Mouse (Mus musculus): ENCODE data around the gene Tubb2a. TPM values are rescaled to one million over a fixed set of nuclear protein-coding genes. Genes with fewer than 3 reads are reported as not detected.

Tubb2a gene
- polyA plus RNA-seq, 2 experiments, result 44.5 to 70.6 TPM

DNA sequence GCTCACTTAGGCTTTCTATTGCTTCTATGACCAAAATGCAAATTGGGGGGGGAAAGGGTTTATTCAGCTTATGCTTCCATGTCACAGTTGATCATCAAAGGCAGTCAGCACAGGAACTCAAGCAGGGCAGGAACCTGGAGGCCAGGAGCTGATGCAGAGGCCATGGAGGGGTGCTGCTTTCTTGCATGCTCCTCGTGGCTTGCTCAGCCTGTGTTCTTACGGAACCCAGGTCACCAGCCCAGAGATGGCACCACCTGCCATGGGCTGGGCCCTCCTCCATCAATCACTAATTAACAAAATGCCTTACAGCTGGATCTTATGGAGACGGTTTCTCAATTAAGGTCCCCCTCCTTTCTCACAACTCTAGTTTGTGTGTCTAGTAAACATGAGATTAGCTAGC, 37.7 kb downstream of the Tubb2a start:
- Histone ChIP-seq H3K4me1 (replicated peaks; ENCODE audit: control insufficient read depth in 2 of 2, insufficient read depth in 2 of 2, low read length in 1 of 2) (peaks cover 4 to 14% of the 10 kb centered on the region in 2 experiments; a peak in 3 of 4 replicates), H3K4me2 (ENCODE audit: low read depth) (no peak overlapping the region), H3K36me3 (replicated peaks; ENCODE audit: control insufficient read depth, insufficient read depth, low read depth) (no peaks in the 10 kb centered on the region), H3K27me3 (ENCODE audit: control insufficient read depth, insufficient read depth, low read length) (no peaks in the 10 kb centered on the region), H3K4me3 (ENCODE audit: insufficient read depth in 1 of 2, low read depth in 2 of 2, low read length in 2 of 2) (no peak overlapping the region), H3K9me3 (ENCODE audit: control insufficient read depth, low read length) (no peaks in the 10 kb centered on the region), H3K9ac (replicated peaks) (no peak overlapping the region), H3K27ac (no peak overlapping the region)
- ATAC-seq (ENCODE audit: insufficient read depth) (no peak), DNase-seq (ENCODE audit: low read depth in 3 of 3, low spot score in 3 of 3) (no peak)
- 54% methylated on average over 3 of the region's 3 CpGs for WGBS (ENCODE audit: insufficient replicate concordance)
- no peak for TF ChIP-seq EP300 (IDR thresholded peaks at IDR 0.05; ENCODE audit: low read depth)
- TF ChIP-seq CTCF (IDR thresholded peaks at IDR 0.05; ENCODE audit: low read depth), result no peak

DNA sequence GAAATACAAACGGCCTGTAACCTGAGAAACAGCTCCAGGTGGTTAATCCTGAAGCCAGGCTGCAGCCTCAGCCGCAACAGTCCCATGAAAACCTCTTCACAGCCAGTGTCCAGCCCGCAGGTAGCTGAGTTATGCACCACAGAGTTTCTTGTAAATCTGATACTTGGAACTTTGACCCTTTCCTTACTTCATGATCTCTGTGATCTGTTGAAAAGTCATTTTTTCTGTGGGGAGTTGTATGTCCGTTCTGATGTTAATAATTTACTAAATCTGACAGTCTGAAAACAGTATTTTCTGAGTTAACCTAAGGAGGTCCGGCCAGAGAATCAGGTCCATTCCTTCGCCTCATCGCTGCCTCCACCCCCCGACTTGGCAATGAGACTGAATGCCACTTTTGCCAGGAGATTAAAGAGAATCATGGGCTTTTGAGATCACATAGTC, 38.9 kb downstream of the Tubb2a start:
- Histone ChIP-seq H3K4me2 (ENCODE audit: low read depth) (peak overlapping the region; percentile 81; the same call in 1 of the 2 replicates), H3K27ac (no peak overlapping the region), H3K4me1 (replicated peaks; ENCODE audit: control insufficient read depth in 2 of 2, insufficient read depth in 2 of 2, low read length in 1 of 2) (peaks cover 3 to 14% of the 10 kb centered on the region in 2 experiments; a peak in 3 of 4 replicates), H3K9me3 (ENCODE audit: control insufficient read depth, low read length) (no peaks in the 10 kb centered on the region), H3K9ac (replicated peaks) (no peak overlapping the region), H3K36me3 (replicated peaks; ENCODE audit: control insufficient read depth, insufficient read depth, low read depth) (no peaks in the 10 kb centered on the region; the same call in 1 of the 2 replicates), H3K27me3 (ENCODE audit: control insufficient read depth, insufficient read depth, low read length) (no peaks in the 10 kb centered on the region), H3K4me3 (ENCODE audit: insufficient read depth in 1 of 2, low read depth in 2 of 2, low read length in 2 of 2) (no peak overlapping the region)
- no peak for DNase-seq (ENCODE audit: low read depth in 3 of 3, low spot score in 3 of 3)
- no peak for TF ChIP-seq EP300 (IDR thresholded peaks at IDR 0.05; ENCODE audit: low read depth)
- no peak for TF ChIP-seq CTCF (IDR thresholded peaks at IDR 0.05; ENCODE audit: low read depth)
- 62% methylated on average over 8 of the region's 8 CpGs for WGBS (ENCODE audit: insufficient replicate concordance)
- no peak for ATAC-seq (ENCODE audit: insufficient read depth)

DNA sequence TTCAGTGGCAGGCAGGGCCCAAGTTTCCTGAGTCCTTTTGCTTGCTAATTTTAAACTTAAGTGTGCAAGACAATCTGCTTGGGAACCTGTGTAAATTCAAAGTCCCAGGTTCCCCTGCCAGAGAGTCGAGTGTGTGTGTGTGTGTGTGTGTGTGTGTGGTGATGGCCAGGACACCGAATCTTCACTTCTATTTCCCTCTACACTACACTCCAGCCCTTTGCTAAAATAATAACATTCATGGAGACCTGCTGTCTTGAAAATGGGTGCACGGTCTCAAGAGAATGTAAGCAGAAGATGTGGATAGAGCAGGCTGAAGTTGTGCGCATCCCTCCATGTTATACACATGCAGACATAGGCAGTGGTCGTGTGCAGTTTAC, 39.8 kb downstream of the Tubb2a start:
- H3K4me3 ChIP-seq (ENCODE audit: insufficient read depth in 1 of 2, low read depth in 2 of 2, low read length in 2 of 2), result peak overlapping the region; percentile 74 to 79
- TF ChIP-seq CTCF (IDR thresholded peaks at IDR 0.05; ENCODE audit: low read depth), result no peak
- TF ChIP-seq EP300 (IDR thresholded peaks at IDR 0.05; ENCODE audit: low read depth), result no peak
- peaks cover 2 to 11% of the 10 kb centered on the region in 2 experiments; a peak in 3 of 4 replicates for H3K4me1 ChIP-seq (replicated peaks; ENCODE audit: control insufficient read depth in 2 of 2, insufficient read depth in 2 of 2, low read length in 1 of 2)
- H3K36me3 ChIP-seq (replicated peaks; ENCODE audit: control insufficient read depth, insufficient read depth, low read depth), result peaks cover 7% of the 10 kb centered on the region
- H3K27ac ChIP-seq, result no peak overlapping the region; the same call in 1 of the 2 replicates
- H3K27me3 ChIP-seq (ENCODE audit: control insufficient read depth, insufficient read depth, low read length), result no peaks in the 10 kb centered on the region
- H3K4me2 ChIP-seq (ENCODE audit: low read depth), result peak overlapping the region; percentile 81
- DNase-seq (ENCODE audit: low read depth in 3 of 3, low spot score in 3 of 3) (no peak), ATAC-seq (ENCODE audit: insufficient read depth) (no peak)
- peak overlapping the region; percentile 91 for H3K9ac ChIP-seq (replicated peaks)
- H3K9me3 ChIP-seq (ENCODE audit: control insufficient read depth, low read length), result no peaks in the 10 kb centered on the region
- 38% methylated on average over 5 of the region's 5 CpGs for WGBS (ENCODE audit: insufficient replicate concordance)

DNA sequence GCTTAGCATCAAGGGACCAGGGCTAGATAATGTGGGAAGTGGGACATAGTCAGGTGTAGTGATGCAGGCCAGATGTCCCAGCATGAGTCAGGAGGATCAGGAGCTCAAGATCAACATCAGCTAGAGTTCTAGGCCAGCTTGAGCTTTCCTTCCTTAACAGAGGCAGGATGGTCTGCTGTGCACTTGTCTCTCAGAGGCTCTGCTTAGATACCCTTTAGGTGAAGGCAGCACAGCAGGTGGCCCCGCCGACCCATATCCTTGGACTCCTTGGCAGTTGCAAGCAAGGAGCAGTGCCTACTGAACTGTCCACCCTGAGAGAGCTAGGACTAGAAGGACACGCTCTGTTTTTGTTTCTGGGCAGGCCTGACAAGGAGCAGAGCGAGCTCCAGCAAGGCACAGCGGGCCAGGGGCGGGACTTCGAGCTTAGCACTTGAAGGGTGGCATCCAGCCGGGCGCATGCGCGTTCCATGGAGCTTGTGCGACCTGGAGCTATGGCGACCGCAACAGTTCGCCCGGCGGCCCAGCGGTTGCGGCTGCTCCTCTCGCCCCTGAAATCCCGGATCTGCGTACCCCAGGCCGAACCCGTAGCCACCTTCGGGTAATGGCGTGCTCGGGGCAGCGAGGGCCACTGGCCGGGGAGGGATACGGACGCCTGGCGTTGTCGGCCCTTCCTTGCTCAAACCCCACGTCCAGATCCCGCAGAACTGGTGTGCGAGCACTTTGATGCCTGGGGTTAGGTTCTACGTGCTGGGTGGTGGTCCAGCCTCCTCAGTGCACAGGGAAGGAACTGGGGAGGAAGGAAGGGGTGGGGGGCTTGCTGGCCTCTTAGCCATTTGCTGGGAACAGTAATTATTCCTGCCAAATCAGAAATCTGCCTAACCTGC, 40.4 kb downstream of the Tubb2a start, which contains the start of gene Bphl:
Gene Bphl, plus strand, starts transcription at position 426 of the 884 bp plus-strand sequence.
- Histone ChIP-seq H3K27ac (no peak within 1 kb of the TSS; the same call in none of the 2 replicates), H3K36me3 (replicated peaks; ENCODE audit: control insufficient read depth, insufficient read depth, low read depth) (peaks cover 13% of the 10 kb centered on the region), H3K4me3 (ENCODE audit: insufficient read depth in 1 of 2, low read depth in 2 of 2, low read length in 2 of 2) (peak within 1 kb of the TSS; percentile 74 to 79), H3K9me3 (ENCODE audit: control insufficient read depth, low read length) (no peaks in the 10 kb centered on the region), H3K27me3 (ENCODE audit: control insufficient read depth, insufficient read depth, low read length) (no peaks in the 10 kb centered on the region), H3K4me1 (replicated peaks; ENCODE audit: control insufficient read depth in 2 of 2, insufficient read depth in 2 of 2, low read length in 1 of 2) (peaks cover 2 to 14% of the 10 kb centered on the region in 2 experiments; a peak in 3 of 4 replicates), H3K4me2 (ENCODE audit: low read depth) (peak within 1 kb of the TSS; percentile 81), H3K9ac (replicated peaks) (peak within 1 kb of the TSS; percentile 91)
- TF ChIP-seq CTCF (IDR thresholded peaks at IDR 0.05; ENCODE audit: low read depth), result no peak
- no peak for TF ChIP-seq EP300 (IDR thresholded peaks at IDR 0.05; ENCODE audit: low read depth)
- 2% methylated on average over 37 of the region's 37 CpGs for WGBS (ENCODE audit: insufficient replicate concordance)
- DNase-seq (ENCODE audit: low read depth in 3 of 3, low spot score in 3 of 3) (peak; percentile 84 to 85 (median 85)), ATAC-seq (ENCODE audit: insufficient read depth) (peak; percentile 85)

DNA sequence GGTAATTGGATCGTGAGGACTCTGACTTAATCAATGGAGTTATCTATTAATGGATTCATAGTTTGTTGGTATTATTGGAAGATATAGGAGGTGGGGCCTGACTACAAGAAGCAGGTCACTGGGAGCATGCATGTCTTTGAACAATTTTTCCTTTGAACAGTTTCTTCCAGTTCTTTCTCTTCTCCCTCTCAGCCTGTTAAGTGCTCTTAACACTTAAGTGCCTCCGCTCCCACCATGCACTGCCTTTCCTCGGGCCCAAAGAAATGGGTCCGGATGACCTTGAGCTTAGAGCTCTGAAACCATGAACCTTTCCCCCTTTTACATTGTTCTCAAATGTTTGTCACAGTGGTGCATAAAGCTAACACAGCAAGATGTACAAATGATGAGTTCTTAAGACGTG, 41.1 kb downstream of the Tubb2a start:
- DNase-seq (ENCODE audit: low read depth in 3 of 3, low spot score in 3 of 3) (no peak), ATAC-seq (ENCODE audit: insufficient read depth) (no peak)
- H3K27ac ChIP-seq, result no peak overlapping the region; the same call in 1 of the 2 replicates
- TF ChIP-seq EP300 (IDR thresholded peaks at IDR 0.05; ENCODE audit: low read depth), result no peak
- TF ChIP-seq CTCF (IDR thresholded peaks at IDR 0.05; ENCODE audit: low read depth), result no peak
- no peak overlapping the region for H3K9ac ChIP-seq (replicated peaks)
- H3K4me3 ChIP-seq (ENCODE audit: insufficient read depth in 1 of 2, low read depth in 2 of 2, low read length in 2 of 2), result no peak overlapping the region
- H3K27me3 ChIP-seq (ENCODE audit: control insufficient read depth, insufficient read depth, low read length), result no peaks in the 10 kb centered on the region
- no peaks in the 10 kb centered on the region for H3K9me3 ChIP-seq (ENCODE audit: control insufficient read depth, low read length)
- 75% methylated on average over 5 of the region's 5 CpGs for WGBS (ENCODE audit: insufficient replicate concordance)
- H3K4me2 ChIP-seq (ENCODE audit: low read depth), result no peak overlapping the region
- peaks cover 2 to 15% of the 10 kb centered on the region in 2 experiments; a peak in 3 of 4 replicates for H3K4me1 ChIP-seq (replicated peaks; ENCODE audit: control insufficient read depth in 2 of 2, insufficient read depth in 2 of 2, low read length in 1 of 2)
- peaks cover 13% of the 10 kb centered on the region for H3K36me3 ChIP-seq (replicated peaks; ENCODE audit: control insufficient read depth, insufficient read depth, low read depth)

All from liver, embryonic 14.5 days (tissue).